9 mouse cellular contexts compared by ENCODE assay signal in the genomic region with DNA sequence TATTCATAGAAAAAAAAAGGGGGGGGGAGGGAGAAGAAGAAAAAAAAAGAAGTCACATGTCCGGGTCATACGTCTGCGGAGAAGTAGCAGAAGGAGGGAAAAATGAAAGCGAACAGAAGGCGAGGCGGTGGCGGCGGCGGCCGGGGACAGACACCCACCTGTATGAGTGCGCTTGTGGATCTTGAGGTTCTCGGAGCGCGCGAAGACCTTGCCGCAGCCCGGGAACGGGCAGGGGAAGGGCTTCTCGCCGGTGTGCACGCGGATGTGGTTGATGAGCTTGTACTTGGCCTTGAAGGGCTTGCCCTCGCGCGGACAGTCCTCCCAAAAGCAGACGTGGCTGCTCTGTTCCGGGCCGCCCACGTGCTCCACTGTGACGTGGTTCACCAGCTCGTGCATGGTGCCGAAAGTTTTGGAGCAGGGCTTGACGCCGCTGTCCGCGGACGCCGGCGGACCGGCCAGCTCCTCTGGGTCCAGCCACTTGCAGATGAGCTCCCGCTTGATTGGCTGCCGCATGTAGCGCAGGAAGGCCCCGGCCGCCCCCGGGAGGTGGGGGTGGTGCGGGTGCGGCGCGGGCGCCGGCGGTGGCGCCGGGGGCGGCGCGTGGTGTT. TPM values are rescaled to one million over a fixed set of nuclear protein-coding genes. Genes with fewer than 3 reads are reported as not detected.
DNase-seq lines count a peak whose midpoint lies in the region; ATAC-seq and TF ChIP-seq lines count a peak whose summit lies in the region.
"Not testable (repeated sequence)": the region's sequence is repeated elsewhere in the genome, so short reads cannot be mapped to it uniquely, and the experiment has no call there.
"Had no signal": no experiment of that assay in that cellular context is flagged by ENCODE, and none has a peak within 500 bp of the region (broad histone marks: within the 10 kb centered on the region; RNA-seq: fewer than 3 reads in every experiment).

No protein-coding gene starts in this region.

- TF ChIP-seq CTCF in heart, postnatal 0 days (IDR thresholded peaks at IDR 0.05; ENCODE audit: low read depth); kidney, postnatal 0 days (IDR thresholded peaks at IDR 0.05; ENCODE audit: low read depth); liver, postnatal 0 days (IDR thresholded peaks at IDR 0.05; ENCODE audit: low read depth); testis, adult 2 months (IDR thresholded peaks at IDR 0.05; ENCODE audit: control insufficient read depth, insufficient read depth, insufficient replicate concordance, low read depth, low read length): not testable (repeated sequence)

- peaks cover 52% of the 10 kb centered on the region for H3K4me1 ChIP-seq in forebrain, embryonic 12.5 days
- H3K4me1 ChIP-seq in heart, postnatal 0 days (ENCODE audit: control insufficient read depth, insufficient read depth), result peaks cover 14% of the 10 kb centered on the region; the same call in 1 of the 2 replicates
- peaks cover 18% of the 10 kb centered on the region for H3K4me1 ChIP-seq in kidney, postnatal 0 days (replicated peaks; ENCODE audit: insufficient read depth, low read length)
- H3K4me1 ChIP-seq in liver, postnatal 0 days (ENCODE audit: insufficient read depth), result peaks cover 12% of the 10 kb centered on the region
- not testable (repeated sequence) for H3K4me1 ChIP-seq in testis, adult 2 months (ENCODE audit: control insufficient read depth, insufficient read depth, low read length)

- H3K4me2 ChIP-seq in forebrain, embryonic 12.5 days, result peak overlapping the region; percentile 76
- peak overlapping the region; percentile 83 for H3K4me2 ChIP-seq in heart, postnatal 0 days (ENCODE audit: low read depth, low read length)
- H3K4me2 ChIP-seq in kidney, postnatal 0 days (ENCODE audit: low read length), result peak overlapping the region; percentile 80
- peak overlapping the region; percentile 76 for H3K4me2 ChIP-seq in liver, postnatal 0 days (ENCODE audit: low read depth, low read length)

- TF ChIP-seq POLR2A in testis, adult 2 months (IDR thresholded peaks at IDR 0.05; ENCODE audit: control insufficient read depth, low read depth, low read length), result not testable (repeated sequence)

- H3K4me3 ChIP-seq in forebrain, embryonic 12.5 days (replicated peaks), result peak overlapping the region; percentile 72
- peak overlapping the region; percentile 44 for H3K4me3 ChIP-seq in heart, postnatal 0 days (ENCODE audit: low read depth, low read length)
- peak overlapping the region; percentile 40 for H3K4me3 ChIP-seq in kidney, postnatal 0 days (replicated peaks; ENCODE audit: low read depth, low read length)
- peak overlapping the region; percentile 53 for H3K4me3 ChIP-seq in liver, postnatal 0 days (ENCODE audit: low read depth, low read length)
- H3K4me3 ChIP-seq in testis, adult 2 months (ENCODE audit: control insufficient read depth, low read depth, low read length), result peak overlapping the region; percentile 84

- not testable (repeated sequence) for H3K36me3 ChIP-seq in forebrain, embryonic 12.5 days (replicated peaks); heart, postnatal 0 days (replicated peaks; ENCODE audit: control insufficient read depth, insufficient read depth, low read length); kidney, postnatal 0 days (ENCODE audit: insufficient read depth, low read length); liver, postnatal 0 days (replicated peaks; ENCODE audit: insufficient read depth, low read length); testis, adult 2 months (ENCODE audit: control insufficient read depth, insufficient read depth, low read length)

- peaks cover 70% of the 10 kb centered on the region for H3K27me3 ChIP-seq in forebrain, embryonic 12.5 days
- H3K27me3 ChIP-seq in heart, postnatal 0 days (ENCODE audit: control insufficient read depth, insufficient read depth, low read length), result peaks cover 90% of the 10 kb centered on the region
- H3K27me3 ChIP-seq in kidney, postnatal 0 days (ENCODE audit: insufficient read depth, low read length), result peaks cover 82% of the 10 kb centered on the region
- H3K27me3 ChIP-seq in liver, postnatal 0 days (ENCODE audit: insufficient read depth, low read length), result peaks cover 82% of the 10 kb centered on the region
- H3K27me3 ChIP-seq in testis, adult 2 months (ENCODE audit: control insufficient read depth, insufficient read depth, low read length), result peaks cover 13% of the 10 kb centered on the region

- peak overlapping the region; percentile 96 for H3K9ac ChIP-seq in forebrain, embryonic 12.5 days
- H3K9ac ChIP-seq in heart, postnatal 0 days (replicated peaks; ENCODE audit: low read depth, low read length); kidney, postnatal 0 days (ENCODE audit: low read depth, low read length); liver, postnatal 0 days (replicated peaks): not testable (repeated sequence)

- TF ChIP-seq EP300 in heart, postnatal 0 days (IDR thresholded peaks at IDR 0.05; ENCODE audit: low read depth); liver, postnatal 0 days (IDR thresholded peaks at IDR 0.05; ENCODE audit: low read depth): not testable (repeated sequence)

- peak overlapping the region; percentile 99 for H3K27ac ChIP-seq in forebrain, embryonic 12.5 days
- not testable (repeated sequence) for H3K27ac ChIP-seq in heart, postnatal 0 days (ENCODE audit: low read depth); kidney, postnatal 0 days; liver, postnatal 0 days (ENCODE audit: low read depth); testis, adult 2 months (ENCODE audit: control insufficient read depth, insufficient read depth, low read depth, low read length)

- 0% methylated on average over 40 of the region's 58 CpGs for WGBS in forebrain, embryonic 12.5 days
- 2% methylated on average over 56 of the region's 58 CpGs for WGBS in heart, postnatal 0 days
- WGBS in kidney, postnatal 0 days, result under 1% methylated on average over 50 of the region's 58 CpGs
- under 1% methylated on average over 51 of the region's 58 CpGs for WGBS in liver, postnatal 0 days (ENCODE audit: insufficient replicate concordance)

- H3K9me3 ChIP-seq in forebrain, embryonic 12.5 days; heart, postnatal 0 days (replicated peaks; ENCODE audit: control insufficient read depth, low read length); kidney, postnatal 0 days (replicated peaks; ENCODE audit: low read length); liver, postnatal 0 days (ENCODE audit: low read length): not testable (repeated sequence)

- peak; percentile 45 for DNase-seq in MEL-GATA-1-ER (ENCODE audit: extremely low read depth, low read depth)
- peak; percentile 68 for DNase-seq in cerebellum, adult 8-10 months
- DNase-seq in heart, postnatal 0 days (ENCODE audit: low spot score); kidney, postnatal 0 days (ENCODE audit: low spot score); liver, postnatal 0 days: not testable (repeated sequence)
- DNase-seq in natural killer cell, adult 2 months (ENCODE audit: low spot score in 2 of 2), result peak; percentile 58 to 60

- peak; percentile 42 for ATAC-seq in forebrain, embryonic 12.5 days (ENCODE audit: low FRiP score)
- ATAC-seq in heart, postnatal 0 days (ENCODE audit: insufficient read depth, low read depth), result peak; percentile 43; the same call in 1 of the 2 replicates
- ATAC-seq in kidney, postnatal 0 days (replicated peaks; ENCODE audit: low FRiP score, low read depth), result peak; percentile 49; the same call in 1 of the 2 replicates
- ATAC-seq in liver, postnatal 0 days, result peak; percentile 70

RNA-seq across cellular contexts. Expression of a gene that starts 1.6 kb away (rescaled TPM):
- polyA plus RNA-seq in forebrain, embryonic 12.5 days (2016; fragmentation: Nextera tagmentation; extraction: Ambion mirVana), result 18.6 and 25.8 TPM in 2 replicates
- not detected in 2 replicates for total RNA-seq in heart, postnatal 0 days (2014; rRNA removed; ENCODE audit: low replicate concordance)
- polyA plus RNA-seq in heart, postnatal 0 days (2015; fragmentation: Nextera tagmentation; extraction: Ambion mirVana), result not detected in 2 replicates
- 0.06 and 0.11 TPM in 2 replicates for polyA plus RNA-seq in kidney, postnatal 0 days (2015; fragmentation: Nextera tagmentation; extraction: Ambion mirVana)
- polyA plus RNA-seq in liver, postnatal 0 days (2015; fragmentation: Nextera tagmentation; extraction: Ambion mirVana), result not detected in 2 replicates
- polyA plus RNA-seq in testis, adult 2 months (2012; rRNA removed), result 24.9 and 27.7 TPM in 2 replicates
- polyA plus RNA-seq: large intestine, adult 2 months had no signal

RNA-seq across cellular contexts. Expression of a gene that starts 11.4 kb away (rescaled TPM):
- 12.7 and 16.3 TPM in 2 replicates for polyA plus RNA-seq in forebrain, embryonic 12.5 days (2016; fragmentation: Nextera tagmentation; extraction: Ambion mirVana)
- not detected in 2 replicates for total RNA-seq in heart, postnatal 0 days (2014; rRNA removed; ENCODE audit: low replicate concordance)
- polyA plus RNA-seq in heart, postnatal 0 days (2015; fragmentation: Nextera tagmentation; extraction: Ambion mirVana), result not detected in 2 replicates
- not detected in 2 replicates for polyA plus RNA-seq in kidney, postnatal 0 days (2015; fragmentation: Nextera tagmentation; extraction: Ambion mirVana)
- polyA plus RNA-seq in liver, postnatal 0 days (2015; fragmentation: Nextera tagmentation; extraction: Ambion mirVana), result not detected in 2 replicates
- 0.05 TPM in 1 of 2 replicates, not detected in the other for polyA plus RNA-seq in testis, adult 2 months (2012; rRNA removed)
- polyA plus RNA-seq: large intestine, adult 2 months had no signal

RNA-seq across cellular contexts. Expression of a gene that starts 12.9 kb away (rescaled TPM):
- 1.6 and 2.1 TPM in 2 replicates for polyA plus RNA-seq in forebrain, embryonic 12.5 days (2016; fragmentation: Nextera tagmentation; extraction: Ambion mirVana)
- total RNA-seq in heart, postnatal 0 days (2014; rRNA removed; ENCODE audit: low replicate concordance), result not detected in 2 replicates
- not detected in 2 replicates for polyA plus RNA-seq in heart, postnatal 0 days (2015; fragmentation: Nextera tagmentation; extraction: Ambion mirVana)
- polyA plus RNA-seq in kidney, postnatal 0 days (2015; fragmentation: Nextera tagmentation; extraction: Ambion mirVana), result not detected in 2 replicates
- not detected in 2 replicates for polyA plus RNA-seq in liver, postnatal 0 days (2015; fragmentation: Nextera tagmentation; extraction: Ambion mirVana)
- polyA plus RNA-seq in testis, adult 2 months (2012; rRNA removed), result not detected in 2 replicates
- polyA plus RNA-seq: large intestine, adult 2 months had no signal

RNA-seq across cellular contexts. Expression of a gene that starts 26.5 kb away (rescaled TPM):
- polyA plus RNA-seq in forebrain, embryonic 12.5 days (2016; fragmentation: Nextera tagmentation; extraction: Ambion mirVana), result 0.36 and 0.59 TPM in 2 replicates
- not detected in 2 replicates for total RNA-seq in heart, postnatal 0 days (2014; rRNA removed; ENCODE audit: low replicate concordance)
- not detected in 2 replicates for polyA plus RNA-seq in heart, postnatal 0 days (2015; fragmentation: Nextera tagmentation; extraction: Ambion mirVana)
- polyA plus RNA-seq in kidney, postnatal 0 days (2015; fragmentation: Nextera tagmentation; extraction: Ambion mirVana), result not detected in 2 replicates
- not detected in 2 replicates for polyA plus RNA-seq in liver, postnatal 0 days (2015; fragmentation: Nextera tagmentation; extraction: Ambion mirVana)
- not detected in 2 replicates for polyA plus RNA-seq in testis, adult 2 months (2012; rRNA removed)
- polyA plus RNA-seq: large intestine, adult 2 months had no signal

Comparison
In these comparisons a context has a peak if more than half of its experiments do, and no peak if none do; other contexts are left out.
1. RNA of a gene that starts 1.6 kb away (polyA plus RNA-seq): 18.6 to 25.8 TPM in forebrain, embryonic 12.5 days and 24.9 to 27.7 TPM in testis, adult 2 months; 0.06 to 0.11 TPM in kidney, postnatal 0 days, not detected in heart, postnatal 0 days and not detected in liver, postnatal 0 days; every median in the first group is over 10 times any median in the second.
2. RNA of a gene that starts 11.4 kb away (polyA plus RNA-seq): 12.7 to 16.3 TPM in forebrain, embryonic 12.5 days; 0.05 TPM in testis, adult 2 months, not detected in heart, postnatal 0 days, not detected in kidney, postnatal 0 days and not detected in liver, postnatal 0 days; every median in the first group is over 10 times any median in the second.
3. Peak in every context shown above with its lines, with median percentiles within 50 percentile points of each other: ATAC-seq, H3K4me2 ChIP-seq and H3K4me3 ChIP-seq.